Mouse (Mus musculus) NIH3T3 (cell line): Measurements from ENCODE around the gene Osbpl7.

Experiments used
- DNase-seq: peaks from one replicate; pipeline ENCODE4 v3.0.0-alpha.2; 2012; ENCODE audit warnings: low read depth

Gene Osbpl7

DNA sequence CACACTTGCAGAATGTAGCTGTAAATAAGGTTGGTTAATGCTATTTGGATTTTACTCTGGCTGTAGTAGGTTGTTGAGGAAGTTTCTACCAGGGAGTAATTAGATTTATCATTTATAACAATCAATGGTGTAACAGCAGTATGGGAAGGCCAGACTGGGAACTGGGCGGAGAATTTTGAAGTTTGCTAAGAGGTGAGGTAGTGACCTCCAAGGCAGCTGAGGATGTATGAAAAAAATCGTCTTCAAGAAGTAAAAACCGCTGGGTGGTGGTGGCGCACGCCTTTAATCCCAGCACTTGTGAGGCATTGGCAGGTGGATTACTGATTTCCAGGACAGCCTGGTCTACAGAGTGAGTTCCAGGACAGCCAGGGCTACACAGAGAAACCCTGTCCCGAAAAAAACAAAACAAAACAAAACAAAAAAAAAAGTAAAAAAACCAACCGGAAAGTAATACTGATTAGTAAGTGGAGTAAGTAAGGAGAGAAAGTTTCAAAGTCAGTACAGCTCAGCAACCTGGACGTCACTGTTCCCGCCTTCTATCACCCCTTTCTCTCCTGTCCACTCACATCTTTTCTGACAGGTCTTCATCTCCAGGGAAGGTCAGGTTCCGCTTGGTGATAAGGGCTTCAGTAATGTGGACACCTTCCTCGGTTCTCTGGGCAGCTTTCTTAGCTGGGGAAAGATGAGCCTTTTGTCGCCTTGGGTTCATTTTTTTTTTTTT is 10.0 kb upstream of the Osbpl7 start:
- DNase-seq: no peak

DNA sequence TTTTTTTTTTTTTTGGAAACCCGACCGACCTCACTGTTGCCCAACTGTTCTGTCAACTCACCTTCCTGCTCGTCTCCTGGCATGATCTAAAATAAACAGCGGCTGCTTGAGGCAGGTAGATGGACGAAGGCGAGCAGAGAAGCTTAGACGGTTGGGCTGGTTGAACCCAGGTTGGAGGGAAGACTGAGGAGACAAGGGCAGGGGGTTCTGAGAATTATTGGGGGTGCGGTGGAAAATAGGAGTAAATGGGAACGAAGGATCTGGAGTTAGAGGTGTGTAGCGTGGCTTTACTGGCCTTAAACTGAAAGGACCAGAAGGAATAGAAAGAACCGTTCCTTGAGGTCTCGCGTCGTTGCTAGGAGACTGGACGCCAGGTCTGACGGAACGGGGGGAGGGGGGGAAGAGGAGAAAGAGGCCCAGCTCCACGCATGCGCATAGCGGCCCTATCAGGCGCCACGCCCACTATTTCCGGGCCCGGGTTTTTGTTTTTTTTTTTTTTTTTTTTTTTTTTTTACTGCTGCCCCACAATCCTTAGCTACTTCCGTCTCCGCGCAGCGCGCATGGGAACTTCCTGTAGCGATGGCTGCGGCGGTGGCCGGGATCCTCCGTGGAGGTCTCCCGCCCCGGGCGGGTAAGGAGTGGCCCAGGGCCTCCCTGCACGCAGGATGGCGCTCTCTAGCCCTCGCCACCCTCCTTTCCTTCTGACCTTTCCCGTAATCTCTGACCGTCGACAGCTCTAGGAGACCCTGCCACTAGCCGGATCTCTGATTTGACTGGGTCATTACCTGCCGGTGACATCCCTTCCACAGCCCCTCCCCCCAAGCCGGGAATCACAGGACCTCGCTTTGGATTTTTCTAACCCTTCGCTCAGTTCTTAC is 9.2 kb upstream of the Osbpl7 start, which contains the start of the genes Lrrc46 and Mrpl10:
Gene Lrrc46, minus strand, starts transcription at position 386 of the 878 bp plus-strand sequence.
Gene Mrpl10, plus strand, starts transcription at position 539 of the 878 bp plus-strand sequence.
- peak; percentile 97 for DNase-seq

DNA sequence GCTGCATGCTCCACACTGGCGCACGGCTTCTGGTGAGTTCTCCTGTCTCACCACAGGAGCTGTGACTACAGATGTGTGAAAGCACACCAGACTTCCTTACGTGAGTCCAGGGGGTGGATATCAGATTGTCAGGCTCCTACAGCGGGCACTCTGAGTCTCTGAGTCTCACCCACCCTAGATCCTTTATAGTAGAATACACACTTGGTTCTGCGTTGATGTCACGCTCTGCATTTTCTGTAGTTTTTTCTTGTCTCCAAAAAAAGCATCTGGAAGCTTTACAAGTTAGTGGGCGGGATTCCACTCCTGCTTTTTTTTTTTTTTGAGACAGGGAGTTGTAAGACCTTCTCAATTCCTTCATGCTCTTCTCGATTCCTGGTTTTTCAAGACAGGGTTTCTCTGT is 5.5 kb upstream of the Osbpl7 start:
- no peak for DNase-seq

DNA sequence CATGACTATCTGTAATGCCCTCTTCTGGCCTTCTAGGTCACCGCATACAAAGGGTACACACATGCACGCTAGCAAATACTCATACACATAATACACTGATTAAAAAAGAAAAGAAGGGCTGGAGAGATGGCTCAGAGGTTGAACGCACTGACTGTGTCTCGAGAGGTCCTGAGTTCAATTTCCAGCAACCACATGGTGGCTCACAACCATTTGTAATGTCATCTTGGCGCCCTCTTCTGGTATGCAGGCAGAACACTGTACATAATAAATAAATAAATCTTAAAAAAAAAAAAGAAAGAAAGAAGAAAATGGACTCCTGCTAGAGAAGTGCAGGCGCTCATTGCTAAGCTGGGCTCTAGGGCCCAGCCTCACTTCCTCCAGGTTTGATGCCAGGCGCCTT is 4.6 kb upstream of the Osbpl7 start:
- DNase-seq: peak; percentile 57

DNA sequence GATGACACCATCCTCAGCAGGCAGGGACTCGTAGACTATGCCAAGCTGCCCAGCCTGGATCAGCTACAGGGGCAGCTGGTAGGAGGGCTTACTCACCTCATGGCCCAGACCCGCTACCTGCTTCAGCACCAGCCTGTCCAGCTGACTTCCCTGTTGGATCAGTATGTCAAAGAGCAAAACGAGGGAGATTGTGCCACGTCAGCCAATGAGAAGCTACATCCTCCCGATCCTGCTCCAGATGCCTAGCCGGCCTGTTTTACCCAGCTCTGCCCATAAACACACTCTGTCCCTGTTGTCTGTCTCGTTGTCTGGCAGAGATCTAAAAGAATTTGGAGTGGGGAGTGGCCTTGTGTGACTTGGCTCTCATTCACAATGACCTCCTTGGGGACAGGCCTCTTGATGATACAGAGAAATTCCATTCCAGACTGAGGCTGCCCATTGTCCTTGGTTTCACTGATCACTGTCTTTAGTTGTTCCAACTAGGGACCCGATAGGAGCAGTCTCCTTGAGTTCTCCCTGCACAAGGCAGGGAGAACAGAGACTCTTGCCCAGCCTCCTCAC is 2.3 kb upstream of the Osbpl7 start:
- DNase-seq: no peak

- DNase-seq: no peak
Observed at GRCm38 (mm10) chr11:97049492-97050085, 839 bp upstream of the Osbpl7 start.

DNA sequence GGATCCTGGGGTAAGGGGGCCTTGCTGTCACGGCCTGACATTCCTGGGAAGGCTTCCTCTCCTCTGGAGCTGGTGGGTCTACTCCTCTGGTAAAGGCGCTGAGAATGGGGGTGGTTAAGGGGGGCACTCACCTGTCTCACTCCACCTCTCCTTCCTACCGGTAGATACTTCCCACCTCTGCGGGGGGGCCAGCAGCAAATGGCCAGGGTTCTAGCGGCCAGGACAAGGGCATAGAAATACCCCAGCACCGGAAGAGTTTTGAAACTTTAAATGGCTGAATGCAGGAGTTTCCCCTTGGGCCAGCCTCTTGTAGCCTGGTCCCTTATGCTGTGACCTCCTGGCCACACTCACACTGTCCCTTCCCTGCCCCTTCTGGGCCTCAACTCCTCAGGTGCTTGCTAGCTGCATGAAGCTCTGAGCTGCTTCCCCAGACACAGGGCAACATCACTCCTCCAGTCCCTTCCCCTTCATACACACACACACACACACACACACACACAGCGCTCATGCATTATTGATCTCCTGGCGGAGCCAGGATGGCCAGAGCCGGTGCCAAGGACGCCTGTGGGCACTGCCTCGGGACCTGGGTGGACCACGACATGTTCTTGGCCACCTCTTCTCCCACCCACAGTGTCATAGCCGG is 637 bp downstream of the Osbpl7 start:
- no peak for DNase-seq

DNA sequence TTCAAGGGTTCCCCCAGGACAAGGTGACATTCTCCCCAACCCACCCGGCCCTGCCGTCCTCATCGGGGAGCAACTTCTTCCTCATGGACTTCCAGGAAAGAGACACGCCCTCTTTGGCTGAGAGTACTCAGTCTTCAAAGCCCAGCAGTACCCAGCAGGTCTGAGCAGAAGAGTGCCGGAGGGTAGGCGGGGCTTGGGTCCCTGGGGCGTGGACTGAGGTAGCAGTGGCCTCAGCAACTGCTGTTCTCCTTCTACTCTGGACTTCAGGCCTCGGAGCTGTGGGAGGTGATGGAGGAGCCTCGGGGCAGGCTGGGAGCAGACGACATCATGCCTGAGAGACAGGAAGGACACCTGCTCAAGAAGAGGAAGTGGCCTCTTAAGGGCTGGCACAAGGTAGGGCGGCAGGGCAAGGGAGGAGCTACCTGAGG is 1.8 kb downstream of the Osbpl7 start:
- DNase-seq: no peak

DNA sequence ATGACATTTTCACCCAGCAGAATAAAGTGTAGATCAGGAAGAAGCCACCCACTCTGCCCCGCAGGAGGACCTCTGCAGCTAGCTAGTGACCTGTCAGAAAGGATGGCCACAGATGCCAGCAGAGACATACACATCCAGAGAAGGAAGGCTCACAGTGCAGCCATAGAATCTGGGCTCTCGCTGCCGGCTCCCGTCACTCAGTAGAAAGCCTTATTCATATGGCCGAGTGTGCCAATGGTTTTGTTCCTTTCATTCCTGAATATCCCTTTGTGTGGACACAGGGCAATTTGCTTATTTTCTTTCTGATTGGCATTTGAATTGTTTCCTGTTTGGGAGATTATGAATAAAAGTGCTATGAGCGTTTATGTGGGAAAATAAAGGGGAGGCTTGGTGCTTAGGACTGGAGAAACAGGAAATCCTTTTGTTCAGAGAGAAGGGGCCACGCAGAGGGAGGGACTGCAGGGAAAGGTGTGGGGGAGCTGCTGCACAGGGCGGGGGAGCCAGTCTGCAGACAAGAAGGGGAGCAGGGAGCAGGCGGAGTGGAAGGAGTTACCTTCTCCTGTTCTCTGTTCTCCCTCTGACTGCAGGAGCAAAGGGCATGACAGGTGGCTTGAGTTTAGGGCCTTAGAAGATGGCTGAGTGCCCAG is 13.0 kb downstream of the Osbpl7 start:
- DNase-seq: no peak

- DNase-seq: no peak
Observed at GRCm38 (mm10) chr11:97063921-97064295, 13.5 kb downstream of the Osbpl7 start.

- DNase-seq: peak; percentile 63
Observed at GRCm38 (mm10) chr11:97065538-97066295, 15.3 kb downstream of the Osbpl7 start.

GRCm38 (mm10) chr11:97066656-97067360 is 16.4 kb downstream of the Osbpl7 start:
- no peak for DNase-seq

- DNase-seq: no peak
Observed at GRCm38 (mm10) chr11:97069333-97069732, 18.9 kb downstream of the Osbpl7 start.

GRCm38 (mm10) chr11:97069770-97070169 is 19.3 kb downstream of the Osbpl7 start:
- DNase-seq: no peak

DNA sequence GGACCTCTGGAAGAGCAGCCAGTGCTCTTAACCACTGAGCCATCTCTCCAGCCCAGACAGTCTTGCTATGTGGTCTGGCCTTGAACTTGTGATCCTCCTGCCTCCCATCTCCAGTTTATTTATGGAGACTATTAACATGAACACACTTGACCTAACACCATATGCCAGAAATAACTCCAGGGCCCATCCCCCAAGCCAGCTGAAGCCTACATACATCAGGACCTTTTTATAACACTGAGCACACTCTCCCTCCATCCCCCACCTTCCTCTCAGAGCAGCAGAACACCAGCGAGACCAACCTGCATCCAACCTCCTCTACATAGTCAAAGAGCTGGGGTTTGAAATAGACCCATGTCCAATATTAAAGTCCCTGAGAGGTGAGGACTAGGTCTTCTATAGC is 20.7 kb downstream of the Osbpl7 start:
- DNase-seq: peak; percentile 18

GRCm38 (mm10) chr11:97072533-97072932 is 22.1 kb downstream of the Osbpl7 start:
- DNase-seq: peak; percentile 88

DNA sequence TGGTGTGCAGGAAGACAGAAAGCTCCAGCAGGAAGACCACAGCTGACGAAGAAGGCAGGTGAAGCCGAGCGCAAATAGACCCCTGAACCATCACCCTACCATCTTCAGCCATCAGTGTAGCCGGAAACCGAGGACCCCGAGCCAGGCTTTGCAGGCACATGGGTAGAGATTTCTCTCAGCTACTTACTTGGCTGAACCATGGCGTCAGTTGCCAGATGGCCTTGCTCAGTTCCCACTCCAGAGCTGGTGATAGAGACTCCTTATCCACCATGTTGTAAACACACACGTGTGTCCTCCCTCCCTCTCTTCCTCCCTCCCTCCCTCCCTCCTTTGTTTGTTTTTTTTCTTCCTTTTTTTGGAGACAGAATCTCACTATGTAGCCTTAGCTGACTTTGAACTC is 23.8 kb downstream of the Osbpl7 start:
- DNase-seq: no peak

GRCm38 (mm10) chr11:97078751-97079150 is 28.3 kb downstream of the Osbpl7 start:
- peak; percentile 67 for DNase-seq

GRCm38 (mm10) chr11:97080291-97080690 is 29.9 kb downstream of the Osbpl7 start:
- no peak for DNase-seq

- DNase-seq: peak; percentile 54
Observed at GRCm38 (mm10) chr11:97082977-97083376, 32.5 kb downstream of the Osbpl7 start.
